ENCODE assay signal across 7 mouse cellular contexts in genomic region chr5:149031199-149031750, GRCm38 (mm10). TPM values are rescaled to one million over a fixed set of nuclear protein-coding genes. Genes with fewer than 3 reads are reported as not detected.
DNase-seq lines count a peak whose midpoint lies in the region; ATAC-seq lines count a peak whose summit lies in the region.

No protein-coding gene starts in this region.

- 0 out of 2 replicates have a peak, but pooled peaks cover 3% of the 10 kb centered on the region for H3K9me3 ChIP-seq in hindbrain, embryonic 16.5 days (ENCODE audit: control insufficient read depth, low read length)
- no peaks in the 10 kb centered on the region for H3K9me3 ChIP-seq in limb, embryonic 10.5 days (replicated peaks)
- no peaks in the 10 kb centered on the region for H3K9me3 ChIP-seq in midbrain, embryonic 11.5 days (ENCODE audit: control insufficient read depth, low read length)

- peaks cover 13% of the 10 kb centered on the region for H3K4me1 ChIP-seq in hindbrain, embryonic 16.5 days (ENCODE audit: control insufficient read depth, insufficient read depth, low read depth, low read length)
- peaks cover 45% of the 10 kb centered on the region for H3K4me1 ChIP-seq in limb, embryonic 10.5 days
- H3K4me1 ChIP-seq in midbrain, embryonic 11.5 days (ENCODE audit: control insufficient read depth, insufficient read depth, low read length), result peaks cover 4% of the 10 kb centered on the region; the same call in 1 of the 2 replicates

- H3K27me3 ChIP-seq in hindbrain, embryonic 16.5 days (replicated peaks; ENCODE audit: control insufficient read depth, insufficient read depth, low read length), result no peaks in the 10 kb centered on the region
- no peaks in the 10 kb centered on the region for H3K27me3 ChIP-seq in limb, embryonic 10.5 days (ENCODE audit: low read depth, poor library complexity, severe bottlenecking)
- H3K27me3 ChIP-seq in midbrain, embryonic 11.5 days (ENCODE audit: control insufficient read depth, insufficient read depth, low read length), result no peaks in the 10 kb centered on the region

- 4% methylated on average over 30 of the region's 30 CpGs for WGBS in hindbrain, embryonic 16.5 days
- WGBS in limb, embryonic 10.5 days, result 5% methylated on average over 30 of the region's 30 CpGs
- 6% methylated on average over 30 of the region's 30 CpGs for WGBS in midbrain, embryonic 11.5 days

- peak overlapping the region; percentile 74 for H3K9ac ChIP-seq in hindbrain, embryonic 16.5 days (ENCODE audit: low read depth, low read length)
- peak overlapping the region; percentile 80 for H3K9ac ChIP-seq in midbrain, embryonic 11.5 days (ENCODE audit: low read length)

- peak; percentile 90 for ATAC-seq in hindbrain, embryonic 16.5 days
- peak; percentile 65 for ATAC-seq in midbrain, embryonic 11.5 days (ENCODE audit: low FRiP score)

- H3K4me3 ChIP-seq in hindbrain, embryonic 16.5 days (ENCODE audit: low read length), result peak overlapping the region; percentile 34
- peak overlapping the region; percentile 50 for H3K4me3 ChIP-seq in limb, embryonic 10.5 days
- H3K4me3 ChIP-seq in midbrain, embryonic 11.5 days (ENCODE audit: low read depth, low read length), result peak overlapping the region; percentile 25

- no peaks in the 10 kb centered on the region for H3K36me3 ChIP-seq in hindbrain, embryonic 16.5 days (ENCODE audit: control insufficient read depth, insufficient read depth, low read length)
- no peaks in the 10 kb centered on the region for H3K36me3 ChIP-seq in limb, embryonic 10.5 days
- H3K36me3 ChIP-seq in midbrain, embryonic 11.5 days (ENCODE audit: control insufficient read depth, insufficient read depth, low read length), result no peaks in the 10 kb centered on the region

- peak; percentile 68 for DNase-seq in ZHBTc4 (ENCODE audit: low read depth, low spot score)
- peak; percentile 66 to 67 for DNase-seq in cerebellum, postnatal 25 days
- DNase-seq in gastrocnemius, adult 8-10 months (ENCODE audit: low spot score in 2 of 2), result peak; percentile 56 to 70
- peak; percentile 65 for DNase-seq in limb, embryonic 10.5 days (ENCODE audit: low spot score)
- DNase-seq in midbrain, embryonic 11.5 days (ENCODE audit: low spot score, missing footprints), result peak; percentile 94
- peak; percentile 49 for DNase-seq in right cerebral cortex, postnatal 4 days

- peak overlapping the region; percentile 83 for H3K27ac ChIP-seq in hindbrain, embryonic 16.5 days (ENCODE audit: low read depth, low read length)
- H3K27ac ChIP-seq in limb, embryonic 10.5 days, result peak overlapping the region; percentile 92
- peak overlapping the region; percentile 42; the same call in 1 of the 2 replicates for H3K27ac ChIP-seq in midbrain, embryonic 11.5 days (ENCODE audit: low read depth, low read length)

- H3K4me2 ChIP-seq in hindbrain, embryonic 16.5 days (ENCODE audit: low read length), result peak overlapping the region; percentile 73
- H3K4me2 ChIP-seq in midbrain, embryonic 11.5 days, result peak overlapping the region; percentile 57

RNA-seq across cellular contexts. Expression of gene Gm42791, which starts 36.3 kb away (rescaled TPM):
- total RNA-seq in gastrocnemius, adult 8-10 months (2022), result 1 to 10 TPM; 2.1 to 2.7 (median 2.5) TPM
- polyA plus RNA-seq in hindbrain, embryonic 16.5 days (2015; fragmentation: Nextera tagmentation; extraction: Ambion mirVana), result 3.9 and 5.3 TPM in 2 replicates
- 0.85 TPM in 1 of 2 replicates, not detected in the other for polyA plus RNA-seq in limb, embryonic 10.5 days (2016; fragmentation: Nextera tagmentation; extraction: Ambion mirVana)
- polyA plus RNA-seq in midbrain, embryonic 11.5 days (2014; fragmentation: Nextera tagmentation; extraction: Ambion mirVana), result 2.0 TPM in 1 of 2 replicates, not detected in the other

Comparison
In these comparisons a context has a peak if more than half of its experiments do, and no peak if none do; other contexts are left out.
1. Peak in every context shown above with its lines: DNase-seq, ATAC-seq, H3K4me3 ChIP-seq and H3K27ac ChIP-seq.
2. H3K27ac ChIP-seq: peak in every context shown above with its lines; median percentile 92 in limb, embryonic 10.5 days; 83 in hindbrain, embryonic 16.5 days; 42 in midbrain, embryonic 11.5 days.